In genomic region chr4:62391892-62392291, GRCm38 (mm10) we compare ENCODE assay signal across 31 mouse cellular contexts. TPM values are rescaled to one million over a fixed set of nuclear protein-coding genes. Genes with fewer than 3 reads are reported as not detected.
DNase-seq lines count a peak whose midpoint lies in the region; ATAC-seq and TF ChIP-seq lines count a peak whose summit lies in the region.
"Had no signal": no experiment of that assay in that cellular context is flagged by ENCODE, and none has a peak within 500 bp of the region (broad histone marks: within the 10 kb centered on the region; RNA-seq: fewer than 3 reads in every experiment).

No protein-coding gene starts in this region.

- peaks cover 44% of the 10 kb centered on the region for H3K36me3 ChIP-seq in intestine, postnatal 0 days (ENCODE audit: control insufficient read depth, insufficient read depth)
- peaks cover 19% of the 10 kb centered on the region for H3K36me3 ChIP-seq in intestine, embryonic 15.5 days
- H3K36me3 ChIP-seq in lung, postnatal 0 days (ENCODE audit: insufficient read depth, low read length), result peaks cover 27% of the 10 kb centered on the region
- peaks cover 39% of the 10 kb centered on the region for H3K36me3 ChIP-seq in myocyte (ENCODE audit: control insufficient read depth, insufficient read depth)
- peaks cover 5% of the 10 kb centered on the region for H3K36me3 ChIP-seq in kidney, adult 2 months (ENCODE audit: control insufficient read depth, insufficient read depth, low read length)

- no peak overlapping the region for H3ac ChIP-seq in myocyte (ENCODE audit: control insufficient read depth, insufficient read length)

- H3K4me1 ChIP-seq in intestine, postnatal 0 days (replicated peaks; ENCODE audit: control insufficient read depth, insufficient read depth, low read length), result no peaks in the 10 kb centered on the region; the same call in 1 of the 2 replicates
- no peaks in the 10 kb centered on the region for H3K4me1 ChIP-seq in intestine, embryonic 15.5 days (replicated peaks)
- no peaks in the 10 kb centered on the region for H3K4me1 ChIP-seq in lung, postnatal 0 days (ENCODE audit: insufficient read depth, low read depth, low read length)
- H3K4me1 ChIP-seq in lung, adult 2 months (ENCODE audit: control insufficient read depth, insufficient read depth, low read length), result peaks cover 5% of the 10 kb centered on the region; the same call in 1 of the 2 replicates
- peaks cover 10% of the 10 kb centered on the region; the same call in 1 of the 2 replicates for H3K4me1 ChIP-seq in kidney, adult 2 months (ENCODE audit: control insufficient read depth, insufficient read depth, low read length)
- H3K4me1 ChIP-seq: embryonic facial prominence, embryonic 13.5 days; forebrain, embryonic 13.5 days; heart, embryonic 12.5 days; limb, embryonic 13.5 days; neural tube, embryonic 15.5 days; stomach, embryonic 15.5 days had no signal

- H3K4me2 ChIP-seq in intestine, postnatal 0 days (replicated peaks; ENCODE audit: low read depth), result no peak overlapping the region
- no peak overlapping the region for H3K4me2 ChIP-seq in intestine, embryonic 15.5 days (replicated peaks)
- no peak overlapping the region for H3K4me2 ChIP-seq in lung, postnatal 0 days (replicated peaks; ENCODE audit: low read depth, low read length)
- H3K4me2 ChIP-seq in myocyte (ENCODE audit: low read depth), result no peak overlapping the region
- H3K4me2 ChIP-seq: embryonic facial prominence, embryonic 13.5 days; forebrain, embryonic 13.5 days; heart, embryonic 12.5 days; limb, embryonic 13.5 days; lung, embryonic 14.5 days; neural tube, embryonic 15.5 days; stomach, embryonic 15.5 days had no signal

- TF ChIP-seq CTCF in intestine, postnatal 0 days (IDR thresholded peaks at IDR 0.05; ENCODE audit: low read depth), result peak; percentile 28; the same call in 1 of the 2 replicates
- TF ChIP-seq CTCF in lung, postnatal 0 days (IDR thresholded peaks at IDR 0.05), result 0 out of 2 replicates have a peak, but pooled peaks have one; percentile 13
- TF ChIP-seq CTCF in lung, adult 2 months (IDR thresholded peaks at IDR 0.05; ENCODE audit: insufficient read depth, low read length), result no peak
- TF ChIP-seq CTCF in kidney, adult 2 months (conservative IDR thresholded peaks at IDR 0.05; ENCODE audit: insufficient read depth, insufficient read length, low read depth, low read length), result no peak

- TF ChIP-seq POLR2A in lung, adult 2 months (IDR thresholded peaks at IDR 0.05; ENCODE audit: borderline replicate concordance, extremely low read depth, low read depth, low read length), result no peak
- TF ChIP-seq POLR2A in myocyte (IDR thresholded peaks at IDR 0.05; ENCODE audit: insufficient read length, low read depth), result no peak
- no peak for TF ChIP-seq POLR2A in kidney, adult 2 months (IDR thresholded peaks at IDR 0.05; ENCODE audit: low read depth, low read length)

- H3K79me2 ChIP-seq in myocyte (ENCODE audit: control insufficient read depth, insufficient read depth), result peaks cover 5% of the 10 kb centered on the region

- no peak overlapping the region for H3K9ac ChIP-seq in intestine, postnatal 0 days (ENCODE audit: low read depth, low read length)
- H3K9ac ChIP-seq in intestine, embryonic 15.5 days, result no peak overlapping the region
- no peak overlapping the region for H3K9ac ChIP-seq in lung, postnatal 0 days (replicated peaks; ENCODE audit: low read depth)
- H3K9ac ChIP-seq: embryonic facial prominence, embryonic 13.5 days; forebrain, embryonic 13.5 days; heart, embryonic 12.5 days; limb, embryonic 13.5 days; lung, embryonic 14.5 days; neural tube, embryonic 15.5 days; stomach, embryonic 15.5 days had no signal

- WGBS in intestine, postnatal 0 days, result 84% methylated on average over 7 of the region's 7 CpGs
- WGBS in intestine, embryonic 15.5 days, result 84% methylated on average over 7 of the region's 7 CpGs
- WGBS in lung, postnatal 0 days, result 78% methylated on average over 7 of the region's 7 CpGs
- WGBS in lung, adult 2 months, result 75% methylated on average over 7 of the region's 7 CpGs
- 81% methylated on average over 7 of the region's 7 CpGs for WGBS in kidney, adult 2 months

- no peak overlapping the region for H3K4me3 ChIP-seq in intestine, postnatal 0 days (ENCODE audit: low read depth, low read length)
- H3K4me3 ChIP-seq in intestine, embryonic 15.5 days (replicated peaks), result no peak overlapping the region
- H3K4me3 ChIP-seq in lung, postnatal 0 days (ENCODE audit: low read depth, low read length), result no peak overlapping the region
- no peak overlapping the region for H3K4me3 ChIP-seq in lung, adult 2 months (replicated peaks; ENCODE audit: extremely low read depth, low read depth, low read length)
- no peak overlapping the region for H3K4me3 ChIP-seq in myocyte
- no peak overlapping the region for H3K4me3 ChIP-seq in kidney, adult 2 months (ENCODE audit: insufficient read depth, low read depth, low read length)
- H3K4me3 ChIP-seq: embryonic facial prominence, embryonic 13.5 days; erythroblast, embryonic 14.5 days; forebrain, embryonic 13.5 days; heart, embryonic 12.5 days; limb, embryonic 13.5 days; midbrain, embryonic 10.5 days; neural tube, embryonic 15.5 days; stomach, embryonic 15.5 days had no signal

- no peaks in the 10 kb centered on the region for H3K27me3 ChIP-seq in intestine, postnatal 0 days (replicated peaks; ENCODE audit: control insufficient read depth, insufficient read depth, low read length)
- H3K27me3 ChIP-seq in intestine, embryonic 15.5 days (replicated peaks), result no peaks in the 10 kb centered on the region
- no peaks in the 10 kb centered on the region for H3K27me3 ChIP-seq in lung, postnatal 0 days (replicated peaks; ENCODE audit: insufficient read depth, low read length)
- H3K27me3 ChIP-seq in myocyte (ENCODE audit: control insufficient read depth, insufficient read depth, insufficient read length), result no peaks in the 10 kb centered on the region
- no peaks in the 10 kb centered on the region for H3K27me3 ChIP-seq in kidney, adult 2 months (replicated peaks; ENCODE audit: control insufficient read depth, insufficient read depth, low read length)
- H3K27me3 ChIP-seq: embryonic facial prominence, embryonic 13.5 days; forebrain, embryonic 13.5 days; heart, embryonic 12.5 days; limb, embryonic 13.5 days; neural tube, embryonic 15.5 days; stomach, embryonic 15.5 days had no signal

- H3K9me3 ChIP-seq in intestine, postnatal 0 days (ENCODE audit: control insufficient read depth), result no peaks in the 10 kb centered on the region
- no peaks in the 10 kb centered on the region for H3K9me3 ChIP-seq in intestine, embryonic 15.5 days
- no peaks in the 10 kb centered on the region for H3K9me3 ChIP-seq in lung, postnatal 0 days (ENCODE audit: low read length)
- H3K9me3 ChIP-seq: embryonic facial prominence, embryonic 13.5 days; forebrain, embryonic 13.5 days; heart, embryonic 12.5 days; limb, embryonic 13.5 days; midbrain, embryonic 10.5 days; neural tube, embryonic 15.5 days; stomach, embryonic 15.5 days had no signal

- no peak for ATAC-seq in intestine, postnatal 0 days
- no peak for ATAC-seq in intestine, embryonic 15.5 days
- ATAC-seq in lung, postnatal 0 days, result no peak
- peak; percentile 66 for ATAC-seq in common myeloid progenitor, adult 5-6 weeks (replicated peaks; ENCODE audit: low read depth, poor library complexity, severe bottlenecking)
- ATAC-seq in frontal cortex, adult (ENCODE audit: low TSS enrichment), result no peak

- DNase-seq in lung, postnatal 0 days (ENCODE audit: low spot score), result no peak
- no peak for DNase-seq in lung, adult 2 months
- DNase-seq in kidney, adult 2 months, result no peak
- DNase-seq: adrenal gland, postnatal 25 days; cerebellum, adult 11-12 months; cerebellum, postnatal 14 days; embryo, embryonic 11 days; heart, postnatal 10 days; kidney, adult 9 months; kidney, postnatal 36 days; lung, embryonic 14.5 days; lung, postnatal 4 days; thymus, adult 18-20 months; thymus, postnatal 36 days had no signal

- H3K27ac ChIP-seq in intestine, postnatal 0 days (ENCODE audit: low read depth, low read length), result no peak overlapping the region; the same call in 1 of the 2 replicates
- H3K27ac ChIP-seq in intestine, embryonic 15.5 days, result no peak overlapping the region
- no peak overlapping the region for H3K27ac ChIP-seq in lung, postnatal 0 days (ENCODE audit: low read length)
- H3K27ac ChIP-seq in kidney, adult 2 months (ENCODE audit: insufficient read depth, low read depth, low read length), result no peak overlapping the region
- H3K27ac ChIP-seq: embryonic facial prominence, embryonic 13.5 days; forebrain, embryonic 13.5 days; limb, embryonic 13.5 days; midbrain, embryonic 10.5 days; neural tube, embryonic 15.5 days; stomach, embryonic 15.5 days had no signal

- TF ChIP-seq EP300 in lung, postnatal 0 days (IDR thresholded peaks at IDR 0.05), result no peak

RNA-seq across cellular contexts. Expression of gene Cdc26, which starts 16.6 kb away (rescaled TPM):
- polyA plus RNA-seq in intestine, postnatal 0 days (2015; fragmentation: Nextera tagmentation; extraction: Ambion mirVana), result 72.5 and 73.7 TPM in 2 replicates
- 138 and 147 TPM in 2 replicates for polyA plus RNA-seq in intestine, embryonic 15.5 days (2015; fragmentation: Nextera tagmentation; extraction: Ambion mirVana)
- polyA plus RNA-seq in lung, postnatal 0 days (2015; fragmentation: Nextera tagmentation; extraction: Ambion mirVana), result 91.6 and 94.2 TPM in 2 replicates
- 20.9 and 31.5 TPM in 2 replicates for polyA plus RNA-seq in lung, adult 2 months (2012; rRNA removed)
- 126 and 145 TPM in 2 replicates for total RNA-seq in common myeloid progenitor, adult 5-6 weeks (2017)
- 49.2 TPM for polyA plus RNA-seq in myocyte (2012; fragmentation: generic; extraction: Trizol)
- 25.3 and 31.7 TPM in 2 replicates for polyA plus RNA-seq in kidney, adult 2 months (2012; rRNA removed)

RNA-seq across cellular contexts. Expression of gene Prpf4, which starts 16.7 kb away (rescaled TPM):
- 6.9 and 8.0 TPM in 2 replicates for polyA plus RNA-seq in intestine, postnatal 0 days (2015; fragmentation: Nextera tagmentation; extraction: Ambion mirVana)
- 17.3 and 18.7 TPM in 2 replicates for polyA plus RNA-seq in intestine, embryonic 15.5 days (2015; fragmentation: Nextera tagmentation; extraction: Ambion mirVana)
- polyA plus RNA-seq in lung, postnatal 0 days (2015; fragmentation: Nextera tagmentation; extraction: Ambion mirVana), result 9.6 and 10.0 TPM in 2 replicates
- polyA plus RNA-seq in lung, adult 2 months (2012; rRNA removed), result 6.3 and 7.9 TPM in 2 replicates
- total RNA-seq in common myeloid progenitor, adult 5-6 weeks (2017), result 19.8 and 23.4 TPM in 2 replicates
- polyA plus RNA-seq in myocyte (2012; fragmentation: generic; extraction: Trizol), result 6.0 TPM
- 10.4 and 10.9 TPM in 2 replicates for polyA plus RNA-seq in kidney, adult 2 months (2012; rRNA removed)

RNA-seq across cellular contexts. Expression of gene Slc31a1, which starts 31.4 kb away (rescaled TPM):
- polyA plus RNA-seq in intestine, postnatal 0 days (2015; fragmentation: Nextera tagmentation; extraction: Ambion mirVana), result 133 and 150 TPM in 2 replicates
- 96.6 and 102 TPM in 2 replicates for polyA plus RNA-seq in intestine, embryonic 15.5 days (2015; fragmentation: Nextera tagmentation; extraction: Ambion mirVana)
- 57.2 and 61.1 TPM in 2 replicates for polyA plus RNA-seq in lung, postnatal 0 days (2015; fragmentation: Nextera tagmentation; extraction: Ambion mirVana)
- 23.2 and 29.3 TPM in 2 replicates for polyA plus RNA-seq in lung, adult 2 months (2012; rRNA removed)
- total RNA-seq in common myeloid progenitor, adult 5-6 weeks (2017), result 12.5 and 17.6 TPM in 2 replicates
- polyA plus RNA-seq in myocyte (2012; fragmentation: generic; extraction: Trizol), result 22.5 TPM
- 69.1 and 78.3 TPM in 2 replicates for polyA plus RNA-seq in kidney, adult 2 months (2012; rRNA removed)

RNA-seq across cellular contexts. Expression of gene Fkbp15, which starts 31.5 kb away (rescaled TPM):
- 16.9 and 18.3 TPM in 2 replicates for polyA plus RNA-seq in intestine, postnatal 0 days (2015; fragmentation: Nextera tagmentation; extraction: Ambion mirVana)
- 23.7 and 24.7 TPM in 2 replicates for polyA plus RNA-seq in intestine, embryonic 15.5 days (2015; fragmentation: Nextera tagmentation; extraction: Ambion mirVana)
- 23.2 and 23.6 TPM in 2 replicates for polyA plus RNA-seq in lung, postnatal 0 days (2015; fragmentation: Nextera tagmentation; extraction: Ambion mirVana)
- polyA plus RNA-seq in lung, adult 2 months (2012; rRNA removed), result 35.6 and 41.5 TPM in 2 replicates
- total RNA-seq in common myeloid progenitor, adult 5-6 weeks (2017), result 55.6 and 60.2 TPM in 2 replicates
- 18.4 TPM for polyA plus RNA-seq in myocyte (2012; fragmentation: generic; extraction: Trizol)
- 32.2 and 36.6 TPM in 2 replicates for polyA plus RNA-seq in kidney, adult 2 months (2012; rRNA removed)

RNA-seq across cellular contexts. Expression of gene Rnf183, which starts 43.2 kb away (rescaled TPM):
- polyA plus RNA-seq in intestine, postnatal 0 days (2015; fragmentation: Nextera tagmentation; extraction: Ambion mirVana), result 0.14 and 0.35 TPM in 2 replicates
- polyA plus RNA-seq in intestine, embryonic 15.5 days (2015; fragmentation: Nextera tagmentation; extraction: Ambion mirVana), result not detected in 2 replicates
- 0.15 TPM in 1 of 2 replicates, not detected in the other for polyA plus RNA-seq in lung, postnatal 0 days (2015; fragmentation: Nextera tagmentation; extraction: Ambion mirVana)
- 1.0 and 1.7 TPM in 2 replicates for polyA plus RNA-seq in lung, adult 2 months (2012; rRNA removed)
- total RNA-seq in common myeloid progenitor, adult 5-6 weeks (2017), result not detected in 2 replicates
- polyA plus RNA-seq in myocyte (2012; fragmentation: generic; extraction: Trizol), result not detected
- polyA plus RNA-seq in kidney, adult 2 months (2012; rRNA removed), result 180 and 248 TPM in 2 replicates
- total RNA-seq: adrenal gland, postnatal 25 days; gastrocnemius, adult 8-10 months; heart, postnatal 10 days; left cerebral cortex, adult 18-20 months; left cerebral cortex, postnatal 25 days had no signal
- polyA plus RNA-seq: embryonic facial prominence, embryonic 13.5 days; erythroblast, embryonic 14.5 days; forebrain, embryonic 13.5 days; heart, embryonic 12.5 days; hindbrain, embryonic 11.5 days; limb, embryonic 13.5 days; lung, embryonic 14.5 days; midbrain, embryonic 10.5 days; stomach, embryonic 15.5 days had no signal

Comparison
In these comparisons a context has a peak if more than half of its experiments do, and no peak if none do; other contexts are left out.
1. CTCF ChIP-seq: peak in intestine, postnatal 0 days (single experiment) and lung, postnatal 0 days (single experiment); none in lung, adult 2 months (single experiment) and kidney, adult 2 months (single experiment).